Mouse (Mus musculus): ENCODE measurements around the gene Prtn3. TPM values are rescaled to one million over a fixed set of nuclear protein-coding genes. Genes with fewer than 3 reads are reported as not detected.

Gene Prtn3
- polyA plus RNA-seq, 1 experiment = 0.90 TPM

GRCm38 (mm10) chr10:79900951-79901410 lies 26.7 kb downstream of the Prtn3 start:
- H3K27me3 ChIP-seq (ENCODE audit: control insufficient read depth, insufficient read depth, low read length) = no peaks in the 10 kb centered on the region
- no peak overlapping the region for H3K4me3 ChIP-seq (ENCODE audit: control insufficient read depth, low read depth, low read length)
- H3K4me1 ChIP-seq (ENCODE audit: control insufficient read depth, insufficient read depth, low read length) = no peaks in the 10 kb centered on the region
- no peaks in the 10 kb centered on the region for H3K36me3 ChIP-seq (ENCODE audit: control insufficient read depth, insufficient read depth, low read length)
- TF ChIP-seq CTCF (IDR thresholded peaks at IDR 0.05; ENCODE audit: control insufficient read depth, insufficient read depth, insufficient replicate concordance, low read depth, low read length) = no peak
- no peak overlapping the region for H3K27ac ChIP-seq (ENCODE audit: control insufficient read depth, insufficient read depth, low read depth, low read length)

- Histone ChIP-seq H3K4me3 (ENCODE audit: control insufficient read depth, low read depth, low read length) (no peak overlapping the region), H3K36me3 (ENCODE audit: control insufficient read depth, insufficient read depth, low read length) (no peaks in the 10 kb centered on the region), H3K27ac (ENCODE audit: control insufficient read depth, insufficient read depth, low read depth, low read length) (no peak overlapping the region), H3K27me3 (ENCODE audit: control insufficient read depth, insufficient read depth, low read length) (no peaks in the 10 kb centered on the region), H3K4me1 (ENCODE audit: control insufficient read depth, insufficient read depth, low read length) (peaks cover 7% of the 10 kb centered on the region)
- no peak for TF ChIP-seq CTCF (IDR thresholded peaks at IDR 0.05; ENCODE audit: control insufficient read depth, insufficient read depth, insufficient replicate concordance, low read depth, low read length)
- TF ChIP-seq POLR2A (IDR thresholded peaks at IDR 0.05; ENCODE audit: control insufficient read depth, low read depth, low read length) = no peak
Observed at GRCm38 (mm10) chr10:79906712-79907111, 32.4 kb downstream of the Prtn3 start.

- Histone ChIP-seq H3K4me1 (ENCODE audit: control insufficient read depth, insufficient read depth, low read length) (peaks cover 7% of the 10 kb centered on the region), H3K27me3 (ENCODE audit: control insufficient read depth, insufficient read depth, low read length) (no peaks in the 10 kb centered on the region), H3K27ac (ENCODE audit: control insufficient read depth, insufficient read depth, low read depth, low read length) (no peak overlapping the region), H3K36me3 (ENCODE audit: control insufficient read depth, insufficient read depth, low read length) (no peaks in the 10 kb centered on the region), H3K4me3 (ENCODE audit: control insufficient read depth, low read depth, low read length) (peak overlapping the region; percentile 27)
- TF ChIP-seq POLR2A (IDR thresholded peaks at IDR 0.05; ENCODE audit: control insufficient read depth, low read depth, low read length) (no peak), CTCF (IDR thresholded peaks at IDR 0.05; ENCODE audit: control insufficient read depth, insufficient read depth, insufficient replicate concordance, low read depth, low read length) (no peak)
Observed at GRCm38 (mm10) chr10:79907415-79907814, 33.1 kb downstream of the Prtn3 start.

- H3K4me1 ChIP-seq (ENCODE audit: control insufficient read depth, insufficient read depth, low read length) = peaks cover 7% of the 10 kb centered on the region
- H3K27ac ChIP-seq (ENCODE audit: control insufficient read depth, insufficient read depth, low read depth, low read length) = peak within 1 kb of the TSS; percentile 99
- H3K36me3 ChIP-seq (ENCODE audit: control insufficient read depth, insufficient read depth, low read length) = no peaks in the 10 kb centered on the region
- peak within 1 kb of the TSS; percentile 97 for H3K4me3 ChIP-seq (ENCODE audit: control insufficient read depth, low read depth, low read length)
- peak; percentile 69 for TF ChIP-seq POLR2A (IDR thresholded peaks at IDR 0.05; ENCODE audit: control insufficient read depth, low read depth, low read length)
- no peak for TF ChIP-seq CTCF (IDR thresholded peaks at IDR 0.05; ENCODE audit: control insufficient read depth, insufficient read depth, insufficient replicate concordance, low read depth, low read length)
- no peaks in the 10 kb centered on the region for H3K27me3 ChIP-seq (ENCODE audit: control insufficient read depth, insufficient read depth, low read length)
Observed at GRCm38 (mm10) chr10:79908167-79909091, 34.2 kb downstream of the Prtn3 start, which contains the start of gene Med16. Gene Med16, minus strand, starts transcription at chr10:79908923.

GRCm38 (mm10) chr10:79909092-79909922 lies 35.0 kb downstream of the Prtn3 start:
- TF ChIP-seq CTCF (IDR thresholded peaks at IDR 0.05; ENCODE audit: control insufficient read depth, insufficient read depth, insufficient replicate concordance, low read depth, low read length) = no peak
- no peak for TF ChIP-seq POLR2A (IDR thresholded peaks at IDR 0.05; ENCODE audit: control insufficient read depth, low read depth, low read length)
- H3K36me3 ChIP-seq (ENCODE audit: control insufficient read depth, insufficient read depth, low read length) = no peaks in the 10 kb centered on the region

GRCm38 (mm10) chr10:79910556-79910955 lies 36.3 kb downstream of the Prtn3 start, which contains the start of gene Gm26602:
Gene Gm26602, plus strand, starts transcription at chr10:79910856.
- TF ChIP-seq POLR2A (IDR thresholded peaks at IDR 0.05; ENCODE audit: control insufficient read depth, low read depth, low read length) (no peak), CTCF (IDR thresholded peaks at IDR 0.05; ENCODE audit: control insufficient read depth, insufficient read depth, insufficient replicate concordance, low read depth, low read length) (no peak)
- Histone ChIP-seq H3K4me3 (ENCODE audit: control insufficient read depth, low read depth, low read length) (no peak within 1 kb of the TSS), H3K36me3 (ENCODE audit: control insufficient read depth, insufficient read depth, low read length) (no peaks in the 10 kb centered on the region), H3K27me3 (ENCODE audit: control insufficient read depth, insufficient read depth, low read length) (no peaks in the 10 kb centered on the region), H3K4me1 (ENCODE audit: control insufficient read depth, insufficient read depth, low read length) (peaks cover 7% of the 10 kb centered on the region), H3K27ac (ENCODE audit: control insufficient read depth, insufficient read depth, low read depth, low read length) (no peak within 1 kb of the TSS)

More at GRCm38 (mm10) chr10:79909092-79909922, 35.0 kb downstream of the Prtn3 start:
- Histone ChIP-seq H3K4me1 (ENCODE audit: control insufficient read depth, insufficient read depth, low read length) (peaks cover 7% of the 10 kb centered on the region), H3K4me3 (ENCODE audit: control insufficient read depth, low read depth, low read length) (no peak overlapping the region; the same call in 1 of the 2 replicates), H3K27me3 (ENCODE audit: control insufficient read depth, insufficient read depth, low read length) (no peaks in the 10 kb centered on the region), H3K27ac (ENCODE audit: control insufficient read depth, insufficient read depth, low read depth, low read length) (peak overlapping the region; percentile 57)

- no peak overlapping the region for H3K4me3 ChIP-seq (ENCODE audit: control insufficient read depth, low read depth, low read length)
- peaks cover 18% of the 10 kb centered on the region for H3K4me1 ChIP-seq (ENCODE audit: control insufficient read depth, insufficient read depth, low read length)
- H3K27me3 ChIP-seq (ENCODE audit: control insufficient read depth, insufficient read depth, low read length) = no peaks in the 10 kb centered on the region
- H3K27ac ChIP-seq (ENCODE audit: control insufficient read depth, insufficient read depth, low read depth, low read length) = no peak overlapping the region
- no peak for TF ChIP-seq CTCF (IDR thresholded peaks at IDR 0.05; ENCODE audit: control insufficient read depth, insufficient read depth, insufficient replicate concordance, low read depth, low read length)
- TF ChIP-seq POLR2A (IDR thresholded peaks at IDR 0.05; ENCODE audit: control insufficient read depth, low read depth, low read length) = no peak
- H3K36me3 ChIP-seq (ENCODE audit: control insufficient read depth, insufficient read depth, low read length) = no peaks in the 10 kb centered on the region
Observed at GRCm38 (mm10) chr10:79912412-79912811, 38.1 kb downstream of the Prtn3 start.
